Mouse (Mus musculus) cerebellum, adult 2 months (tissue): ENCODE measurements around the gene Dok5.

ENCODE experiments used
- CTCF ChIP-seq: fragments of 200-500 bp; IDR thresholded peaks from 2 replicates; pipeline ENCODE4 v1.5.1; 2011; ENCODE audit warnings: low read depth, mild to moderate bottlenecking, control low read depth, low read length, moderate library complexity, borderline replicate concordance; ENCODE audit not compliant: insufficient read depth
- POLR2A ChIP-seq: fragments of 200-500 bp; IDR thresholded peaks from 2 replicates; pipeline ENCODE4 v1.6.1; 2011; ENCODE audit warnings: low read length, control low read depth, borderline replicate concordance; ENCODE audit not compliant: insufficient read depth

GRCm38 (mm10) chr2:170807555-170808258, 76.1 kb downstream of the Dok5 start:
- TF ChIP-seq CTCF (no peak), POLR2A (no peak)
